Mouse (Mus musculus) liver, embryonic 14.5 days (tissue): ENCODE measurements at regions not wholly inside any gene's neighbourhood (a gene's known extent, or its start where the extent isn't known, plus 50 kb on each side); places are given as distances from the start of the nearest gene placed in this dataset.

Source experiments
- CTCF ChIP-seq: IDR thresholded peaks from 2 replicates; pipeline ENCODE4 v1.5.1; 2016; ENCODE audit warnings: antibody characterized with exemption, low read depth, control low read depth
- EP300 ChIP-seq: IDR thresholded peaks from 2 replicates; pipeline ENCODE4 v1.6.1; 2016; ENCODE audit warnings: antibody characterized with exemption, low read depth

DNA sequence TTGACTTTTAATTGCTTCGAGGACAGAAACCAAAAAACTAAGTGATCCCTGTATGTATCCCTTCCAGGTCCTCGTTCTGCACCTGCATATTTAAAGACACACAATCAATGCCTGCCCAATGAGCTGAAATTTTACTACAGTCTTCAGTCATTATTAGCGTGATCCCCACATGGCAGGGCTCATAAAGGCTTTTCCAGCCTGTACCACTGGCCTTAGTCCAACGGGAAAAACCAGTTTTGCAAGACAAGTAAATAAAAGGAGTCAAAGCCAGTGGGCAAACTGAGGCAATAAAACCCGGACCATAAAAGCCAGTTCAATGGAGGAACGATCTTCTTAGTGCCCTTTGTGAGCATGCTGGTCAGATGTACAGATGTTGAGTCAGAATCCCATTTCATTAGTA, 145.8 kb upstream of the Plcz1 start:
- no peak for TF ChIP-seq CTCF
- no peak for TF ChIP-seq EP300
